Mouse (Mus musculus): ENCODE measurements around the gene Tmem94. TPM values are rescaled to one million over a fixed set of nuclear protein-coding genes. Genes with fewer than 3 reads are reported as not detected.

Tmem94 gene
- total and polyA plus RNA-seq, 3 experiments = 6.4 to 27.4 (median 15.0) TPM

DNA sequence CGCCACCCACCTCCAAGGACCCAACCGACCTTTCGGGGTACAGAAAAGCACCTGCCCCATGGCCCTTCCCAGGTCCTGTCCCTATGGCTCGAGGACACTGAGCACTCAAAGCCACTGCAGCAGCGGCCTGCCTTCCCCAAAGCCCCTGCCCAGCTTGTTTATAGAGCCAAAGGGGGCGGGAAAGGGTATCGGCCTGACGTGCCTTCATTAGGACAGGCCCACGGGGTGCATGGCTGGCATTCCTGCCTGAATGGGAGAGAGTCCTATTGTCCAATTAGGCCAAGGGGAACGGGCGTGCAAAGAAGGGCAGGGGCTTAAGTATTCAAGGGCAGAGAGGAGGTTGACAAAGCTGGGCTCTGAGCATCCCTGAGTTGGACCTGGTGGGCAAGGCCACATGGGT lies 42.7 kb downstream of the Tmem94 start:
- no peak overlapping the region for H3K4me3 ChIP-seq (replicated peaks in 1 of 3; ENCODE audit: low read depth in 2 of 3, low read length in 2 of 3, poor library complexity in 1 of 3)
- H3K9ac ChIP-seq (ENCODE audit: insufficient read depth, low read depth) = no peak overlapping the region
- H3K27me3 ChIP-seq (replicated peaks) = no peaks in the 10 kb centered on the region
- no peaks in the 10 kb centered on the region for H3K9me3 ChIP-seq (replicated peaks; ENCODE audit: low read length)
- TF ChIP-seq ETS1 (conservative IDR thresholded peaks at IDR 0.05; ENCODE audit: low read depth, low read length) (no peak), SIN3A (IDR thresholded peaks at IDR 0.05; ENCODE audit: low read length) (no peak), MYC (IDR thresholded peaks at IDR 0.05; ENCODE audit: low read depth, low read length) (no peak), GABPA (IDR thresholded peaks at IDR 0.05; ENCODE audit: insufficient replicate concordance, low read depth, low read length) (no peak), JUND (conservative IDR thresholded peaks at IDR 0.05; ENCODE audit: low read depth, low read length) (no peak), RAD21 (IDR thresholded peaks at IDR 0.05; ENCODE audit: low read depth, low read length) (no peak), CTCF (conservative IDR thresholded peaks at IDR 0.05 in 1 of 2, IDR thresholded peaks at IDR 0.05 in 1 of 2; ENCODE audit: low read depth in 2 of 2, low read length in 2 of 2) (no peak), POLR2AphosphoS2 (IDR thresholded peaks at IDR 0.05; ENCODE audit: low read depth, low read length) (no peak), E2F4 (IDR thresholded peaks at IDR 0.05; ENCODE audit: insufficient replicate concordance, low read depth, low read length) (no peak), ZKSCAN1 (IDR thresholded peaks at IDR 0.05; ENCODE audit: borderline replicate concordance, low read depth, low read length) (no peak), ZMIZ1 (IDR thresholded peaks at IDR 0.05; ENCODE audit: low read depth, low read length) (no peak), TBP (conservative IDR thresholded peaks at IDR 0.05; ENCODE audit: low read depth, low read length) (no peak)
- dilution Hi-C loops (cut with MboI; ENCODE audit: extremely low pct_ligation_motif_present, extremely low pct_unique_long_range_greater_than_20kb, low sequenced_read_pairs) = no loop called here
- no peaks in the 10 kb centered on the region for H3K79me2 ChIP-seq (replicated peaks; ENCODE audit: control insufficient read depth, extremely low read depth, insufficient read depth, poor library complexity, severe bottlenecking)
- in situ Hi-C loops (cut with MboI; ENCODE audit: low pct_ligation_motif_present, low pct_unique_long_range_greater_than_20kb, low sequenced_read_pairs) = no loop called here
- no peak overlapping the region for H3K27ac ChIP-seq (ENCODE audit: insufficient read depth, low read depth)
- no peak overlapping the region for H3K4me2 ChIP-seq (ENCODE audit: insufficient read depth, low read depth, poor library complexity, severe bottlenecking)
- peaks cover 10 to 32% of the 10 kb centered on the region in 2 experiments for H3K4me1 ChIP-seq (ENCODE audit: control insufficient read depth in 1 of 2, insufficient read depth in 2 of 2)
- peaks cover 34 to 85% of the 10 kb centered on the region in 2 experiments for H3K36me3 ChIP-seq (replicated peaks in 1 of 2; ENCODE audit: control insufficient read depth in 1 of 2, insufficient read depth in 1 of 2, low read length in 1 of 2)
- no peak for DNase-seq (ENCODE audit: extremely low read depth)

DNA sequence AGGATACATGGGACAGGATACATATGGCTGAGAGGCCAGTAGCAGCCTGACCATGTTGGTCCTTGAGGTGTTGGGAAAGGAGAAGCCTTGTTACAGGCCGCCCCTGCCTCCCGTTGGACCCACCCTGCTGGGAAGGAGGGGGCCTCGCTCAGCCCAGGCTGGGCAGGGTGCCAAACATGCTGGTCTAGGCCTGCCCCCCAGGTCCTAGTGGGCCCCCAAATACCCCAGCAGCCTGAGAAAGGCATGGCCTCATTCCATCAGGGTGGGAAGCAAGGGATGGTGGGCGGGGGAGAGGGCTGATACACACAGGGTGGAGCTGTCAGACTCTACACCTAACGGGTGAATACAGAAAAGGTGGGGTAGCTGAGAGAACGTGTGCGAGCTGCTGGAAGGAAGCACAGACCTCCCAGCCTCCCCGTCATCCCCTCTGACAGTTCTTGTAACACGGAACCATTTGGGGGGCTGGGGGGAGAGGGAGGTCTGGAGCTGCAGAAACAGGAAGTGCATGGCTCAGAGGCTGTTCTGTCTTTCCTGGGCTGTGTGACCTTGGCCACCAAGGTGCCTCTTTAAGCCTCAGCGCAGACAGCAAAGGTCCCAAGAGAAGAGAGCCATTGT lies 43.6 kb downstream of the Tmem94 start:
- Histone ChIP-seq H3K27ac (ENCODE audit: insufficient read depth, low read depth) (no peak overlapping the region), H3K27me3 (replicated peaks) (no peaks in the 10 kb centered on the region), H3K9ac (ENCODE audit: insufficient read depth, low read depth) (no peak overlapping the region), H3K9me3 (replicated peaks; ENCODE audit: low read length) (no peaks in the 10 kb centered on the region), H3K79me2 (replicated peaks; ENCODE audit: control insufficient read depth, extremely low read depth, insufficient read depth, poor library complexity, severe bottlenecking) (no peaks in the 10 kb centered on the region), H3K4me3 (replicated peaks in 1 of 3; ENCODE audit: low read depth in 2 of 3, low read length in 2 of 3, poor library complexity in 1 of 3) (no peak overlapping the region), H3K36me3 (replicated peaks in 1 of 2; ENCODE audit: control insufficient read depth in 1 of 2, insufficient read depth in 1 of 2, low read length in 1 of 2) (peaks cover 26 to 77% of the 10 kb centered on the region in 2 experiments), H3K4me1 (ENCODE audit: control insufficient read depth in 1 of 2, insufficient read depth in 2 of 2) (peaks cover 10 to 33% of the 10 kb centered on the region in 2 experiments), H3K4me2 (ENCODE audit: insufficient read depth, low read depth, poor library complexity, severe bottlenecking) (no peak overlapping the region)
- TF ChIP-seq IRF4 (IDR thresholded peaks at IDR 0.05; ENCODE audit: low read depth, low read length) (no peak), CHD2 (IDR thresholded peaks at IDR 0.05; ENCODE audit: low read length) (no peak), HCFC1 (IDR thresholded peaks at IDR 0.05; ENCODE audit: low read depth, low read length) (no peak), ZC3H11A (IDR thresholded peaks at IDR 0.05; ENCODE audit: low read depth, low read length) (no peak), EP300 (IDR thresholded peaks at IDR 0.05; ENCODE audit: low read length) (no peak)
- dilution Hi-C loops (cut with MboI; ENCODE audit: extremely low pct_ligation_motif_present, extremely low pct_unique_long_range_greater_than_20kb, low sequenced_read_pairs) = no loop called here
- no peak for DNase-seq (ENCODE audit: extremely low read depth)
- in situ Hi-C loops (cut with MboI; ENCODE audit: low pct_ligation_motif_present, low pct_unique_long_range_greater_than_20kb, low sequenced_read_pairs) = no loop called here
